Mouse (Mus musculus) olfactory bulb, adult 2 months (tissue): ENCODE data around the gene Ufc1. TPM values are rescaled to one million over a fixed set of nuclear protein-coding genes. Genes with fewer than 3 reads are reported as not detected.
A peak's percentile ranks its signal among the peaks of the same experiment; 100 is the strongest.
"Not testable (repeated sequence)": the region's sequence is repeated elsewhere in the genome, so short reads cannot be mapped to it uniquely, and the experiment has no call there.

Source experiments
- H3K27ac ChIP-seq: fragments of 200-500 bp; 2 replicates; pipeline ENCODE4 v1.5.1; 2012; ENCODE audit warnings: low read depth, low read length; ENCODE audit not compliant: insufficient read depth
- H3K4me1 ChIP-seq: fragments of 200-500 bp; 2 replicates; pipeline ENCODE4 v1.6.1; 2012; ENCODE audit warnings: low read length; ENCODE audit not compliant: control insufficient read depth, insufficient read depth
- H3K4me3 ChIP-seq: fragments of 200-500 bp; 2 replicates; pipeline ENCODE4 v1.5.1; 2012; ENCODE audit warnings: mild to moderate bottlenecking, low read depth, low read length, moderate library complexity; ENCODE audit not compliant: insufficient read depth
- CTCF ChIP-seq: fragments of 200-500 bp; IDR thresholded peaks from 2 replicates; pipeline ENCODE4 v1.5.1; 2012; ENCODE audit warnings: low read depth, mild to moderate bottlenecking, low read length, moderate library complexity; ENCODE audit not compliant: insufficient read depth
- POLR2A ChIP-seq: fragments of 200-500 bp; IDR thresholded peaks from 2 replicates; pipeline ENCODE4 v1.6.1; 2012; ENCODE audit warnings: mild to moderate bottlenecking, low read depth, low read length, moderate library complexity; ENCODE audit not compliant: insufficient read depth
- WGBS: fragments of 180-500 bp; shearing (Covaris S2); methylation state at CpG from one replicate; pipeline ENCODE4 v1.1.7; 2018; 5-methylcytosine and 5-hydroxymethylcytosine counted together
- polyA plus RNA-seq: library from polyadenylated mRNA; stranded (reverse); fragments of >200 nt; gene quantifications from 2 replicates; pipeline ENCODE4 v1.2.4, GENCODE M21; 2012; ENCODE audit warnings: low replicate concordance; ENCODE audit not compliant: missing spikeins, insufficient read depth, insufficient read length

Ufc1 gene
- polyA plus RNA-seq, 1 experiment: not detected

DNA sequence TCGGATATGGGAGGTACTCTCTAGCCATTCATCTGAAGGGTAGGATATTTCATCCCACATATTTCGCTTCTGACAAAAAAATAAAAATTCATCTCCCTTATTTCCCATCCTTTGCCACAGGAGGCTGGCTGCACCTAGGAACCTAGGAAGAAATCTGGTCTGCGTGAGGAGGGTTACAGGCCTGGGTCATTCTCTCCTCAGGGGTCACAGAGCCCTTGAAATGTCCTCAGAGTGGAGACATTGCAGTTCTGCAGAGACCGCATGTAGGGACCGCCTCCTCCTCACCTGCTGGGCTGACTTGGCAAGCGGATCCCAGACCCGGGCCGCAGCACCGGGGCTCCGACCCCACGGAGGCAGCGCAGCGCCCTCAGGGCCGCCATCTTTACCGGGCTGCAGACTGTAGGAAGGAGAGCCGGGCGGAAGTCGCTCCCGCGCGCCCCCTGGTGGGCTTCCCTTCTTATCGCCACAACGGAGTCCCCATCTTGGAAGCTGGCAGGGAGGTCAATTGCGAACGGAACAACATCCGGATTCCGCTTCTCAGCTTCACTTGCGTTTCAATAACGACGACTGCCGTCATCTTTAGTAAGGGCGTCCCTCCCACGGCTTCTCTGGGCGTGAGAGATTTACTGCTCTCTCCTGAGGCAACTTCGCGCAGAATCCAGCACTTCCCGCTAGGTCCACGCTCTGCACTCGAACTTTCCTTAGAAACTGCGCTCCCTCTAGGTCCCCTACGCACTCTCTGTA is 47.9 kb downstream of the Ufc1 start:
- peak overlapping the region; percentile 97 for H3K4me3 ChIP-seq
- H3K4me1 ChIP-seq: peaks cover 33% of the 10 kb centered on the region
- WGBS: under 1% methylated on average over 41 of the region's 41 CpGs
- TF ChIP-seq CTCF (peak; percentile 85), POLR2A (peak; percentile 78)
- H3K27ac ChIP-seq: peak overlapping the region; percentile 97

DNA sequence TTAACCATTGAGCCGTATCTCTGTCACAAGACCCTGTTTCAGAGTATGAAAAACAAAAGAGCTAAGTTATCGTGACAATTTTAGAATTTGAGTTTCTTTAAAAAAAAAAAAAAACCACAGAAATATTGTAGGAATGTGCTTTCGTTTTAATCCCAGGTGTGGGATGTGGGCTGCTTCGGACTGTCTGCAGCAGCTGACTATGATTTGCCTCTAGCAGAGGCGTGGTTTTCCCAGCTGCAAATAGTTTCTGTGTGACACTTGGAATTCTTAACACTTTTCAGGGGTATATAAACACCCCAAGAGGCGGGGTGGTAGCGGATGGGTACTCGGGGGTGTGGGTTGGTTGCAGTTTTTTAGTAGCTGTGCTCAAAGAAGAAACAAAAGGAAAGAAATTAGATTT is 49.5 kb downstream of the Ufc1 start:
- 59% methylated on average over 8 of the region's 8 CpGs for WGBS
- H3K27ac ChIP-seq: no peak overlapping the region
- no peak for TF ChIP-seq CTCF
- no peak for TF ChIP-seq POLR2A

DNA sequence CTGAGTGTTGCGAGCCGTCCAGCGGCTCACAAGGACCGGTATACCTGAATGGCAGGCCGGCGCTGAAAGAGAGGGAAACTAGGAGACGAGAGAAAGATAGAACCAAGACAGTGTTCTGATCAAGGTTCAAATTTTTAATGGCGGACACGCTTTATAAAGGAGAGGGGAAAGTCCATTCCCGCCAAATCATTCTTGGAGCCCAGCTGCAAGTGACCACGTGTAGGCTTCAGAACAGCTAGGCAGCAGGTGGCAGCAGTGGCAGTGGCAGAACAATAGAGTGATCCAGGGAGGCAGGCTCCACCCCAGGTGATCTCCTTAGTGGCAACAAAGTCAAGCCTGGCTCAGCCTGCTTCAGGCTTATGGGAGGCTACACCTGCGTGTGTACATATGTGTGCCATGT is 52.9 kb downstream of the Ufc1 start:
- H3K27ac ChIP-seq, H3K4me3 ChIP-seq: not testable (repeated sequence)
- 79% methylated on average over 12 of the region's 12 CpGs for WGBS
- H3K4me1 ChIP-seq: peaks cover 14% of the 10 kb centered on the region

More for the DNA sequence above, 49.5 kb downstream of the Ufc1 start:
- H3K4me3 ChIP-seq: no peak overlapping the region
- peaks cover 27% of the 10 kb centered on the region for H3K4me1 ChIP-seq

DNA sequence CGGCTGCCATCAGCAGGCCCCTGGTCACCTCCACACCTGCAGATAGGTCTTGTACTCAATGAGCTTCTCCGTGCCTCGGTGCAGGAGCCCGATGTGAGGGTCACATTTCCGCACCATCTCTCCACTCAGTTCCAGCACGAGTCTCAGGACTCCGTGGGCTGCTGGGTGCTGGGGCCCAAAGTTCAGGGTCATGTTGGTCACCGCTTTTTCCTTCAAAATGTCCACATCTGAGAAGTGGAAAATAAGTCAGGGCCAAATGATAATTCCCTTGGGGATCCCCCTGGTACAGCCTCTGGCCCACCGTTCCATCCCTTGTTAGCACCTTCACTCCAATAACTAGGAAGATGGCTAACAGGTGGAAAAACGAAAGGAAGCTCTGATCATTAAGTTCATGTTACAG is 53.9 kb downstream of the Ufc1 start:
- no peak for TF ChIP-seq POLR2A
- TF ChIP-seq CTCF: no peak
- peaks cover 14% of the 10 kb centered on the region for H3K4me1 ChIP-seq
- H3K4me3 ChIP-seq: no peak overlapping the region
- WGBS: 91% methylated on average over 10 of the region's 10 CpGs
- H3K27ac ChIP-seq: no peak overlapping the region

DNA sequence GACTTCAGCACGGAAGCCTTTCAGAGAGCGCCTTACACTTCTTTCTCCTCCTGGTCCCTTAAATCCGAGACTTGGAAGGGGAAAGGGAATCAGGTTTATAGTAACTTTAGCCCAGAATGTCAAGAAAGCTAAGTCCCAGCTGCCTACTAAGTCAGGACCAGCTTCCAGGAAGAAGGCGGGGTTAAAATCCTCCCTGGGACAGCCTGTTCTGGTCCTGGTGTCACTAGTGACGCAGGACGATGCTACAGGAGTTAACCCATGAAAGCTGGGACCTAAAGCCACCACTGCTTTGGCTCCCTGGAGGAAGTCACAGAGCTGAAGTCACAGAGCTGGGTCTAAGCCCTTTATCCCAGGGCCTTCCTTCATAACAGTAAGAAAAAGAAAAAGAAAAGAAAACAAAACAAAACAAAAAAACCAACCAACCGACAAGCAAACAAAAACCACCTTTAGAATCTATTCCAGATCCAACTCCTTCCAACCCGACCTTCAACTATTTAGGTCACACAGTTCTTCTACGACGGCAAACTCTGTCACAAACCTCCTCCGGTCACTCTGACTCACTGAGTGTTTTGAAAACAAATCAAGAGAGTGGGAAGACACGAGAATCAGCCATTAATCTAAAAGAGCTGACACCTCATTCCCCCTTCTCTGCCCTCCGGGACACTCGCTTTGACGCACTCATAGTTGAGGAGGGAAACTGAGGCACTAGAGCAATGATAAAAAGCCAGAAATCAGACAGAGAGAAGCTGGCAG is 54.7 kb downstream of the Ufc1 start:
- 58% methylated on average over 15 of the region's 15 CpGs for WGBS
- Histone ChIP-seq H3K4me1 (peaks cover 11% of the 10 kb centered on the region), H3K4me3 (no peak overlapping the region), H3K27ac (no peak overlapping the region)
- no peak for TF ChIP-seq POLR2A
- TF ChIP-seq CTCF: no peak

Other genes with a start within 250 kb of the Ufc1 start
- not detected in 2 replicates for gene Fcgr3, start 230.1 kb downstream of the Ufc1 start, polyA plus RNA-seq
- not detected in 2 replicates for gene Cfap126, start 181.1 kb downstream of the Ufc1 start, polyA plus RNA-seq
- gene Sdhc, start 144.4 kb downstream of the Ufc1 start, polyA plus RNA-seq: not detected in 2 replicates
- gene Mpz, start 144.3 kb downstream of the Ufc1 start, polyA plus RNA-seq: not detected in 2 replicates
- 326 and 491 TPM in 2 replicates for gene Pcp4l1, start 98.8 kb downstream of the Ufc1 start, polyA plus RNA-seq
- gene Nr1i3, start 81.1 kb downstream of the Ufc1 start, polyA plus RNA-seq: not detected in 2 replicates
- not detected in 2 replicates for gene Tomm40l, start 72.5 kb downstream of the Ufc1 start, polyA plus RNA-seq
- gene Apoa2, start 70.0 kb downstream of the Ufc1 start, polyA plus RNA-seq: not detected in 2 replicates
- gene Fcer1g, start 60.7 kb downstream of the Ufc1 start, polyA plus RNA-seq: not detected in 2 replicates
- not detected in 2 replicates for gene Adamts4, start 44.6 kb downstream of the Ufc1 start, polyA plus RNA-seq
- 704 TPM in 1 of 2 replicates, not detected in the other for gene Ndufs2, start 43.6 kb downstream of the Ufc1 start, polyA plus RNA-seq
- gene B4galt3, start 24.7 kb downstream of the Ufc1 start, polyA plus RNA-seq: not detected in 2 replicates
- gene Ppox, start 13.8 kb downstream of the Ufc1 start, polyA plus RNA-seq: not detected in 2 replicates
- gene Usp21, start 7.0 kb downstream of the Ufc1 start, polyA plus RNA-seq: not detected in 2 replicates
- not detected in 2 replicates for gene Dedd, start 34.1 kb upstream of the Ufc1 start, polyA plus RNA-seq
- not detected in 2 replicates for gene Nit1, start 50.6 kb upstream of the Ufc1 start, polyA plus RNA-seq
- gene Pfdn2, start 50.6 kb upstream of the Ufc1 start, polyA plus RNA-seq: not detected in 2 replicates
- not detected in 2 replicates for gene Klhdc9, start 65.8 kb upstream of the Ufc1 start, polyA plus RNA-seq
- not detected in 2 replicates for gene Nectin4, start 75.1 kb upstream of the Ufc1 start, polyA plus RNA-seq
- gene Arhgap30, start 93.9 kb upstream of the Ufc1 start, polyA plus RNA-seq: 90.1 and 98.6 TPM in 2 replicates
- gene Usf1, start 116.3 kb upstream of the Ufc1 start, polyA plus RNA-seq: not detected in 2 replicates
- gene Tstd1, start 123.8 kb upstream of the Ufc1 start, polyA plus RNA-seq: not detected in 2 replicates
- gene F11r, start 142.5 kb upstream of the Ufc1 start, polyA plus RNA-seq: not detected in 2 replicates
- gene Alyref2, start 208.5 kb upstream of the Ufc1 start, polyA plus RNA-seq: not detected in 2 replicates
- gene Itln1, start 240.3 kb upstream of the Ufc1 start, polyA plus RNA-seq: not detected in 2 replicates